Mouse (Mus musculus) thymus, postnatal 14 days (tissue): ENCODE results near the gene Best1.

Experiments used
- DNase-seq: peaks from one replicate; pipeline ENCODE4 v3.0.0; 2021

Gene Best1

GRCm38 (mm10) chr19:10022414-10023303 is 21.2 kb upstream of the Best1 start:
- no peak for DNase-seq

- no peak for DNase-seq
Measured at GRCm38 (mm10) chr19:10021981-10022380, 20.5 kb upstream of the Best1 start.

- DNase-seq, result no peak
Measured at GRCm38 (mm10) chr19:10019214-10019760, 17.9 kb upstream of the Best1 start.

- DNase-seq, result no peak
Measured at GRCm38 (mm10) chr19:10018527-10018818, 17.0 kb upstream of the Best1 start.

GRCm38 (mm10) chr19:10017637-10018526 is 16.4 kb upstream of the Best1 start:
- peak; percentile 63 for DNase-seq

GRCm38 (mm10) chr19:10016151-10016550 is 14.7 kb upstream of the Best1 start:
- no peak for DNase-seq

- no peak for DNase-seq
Measured at GRCm38 (mm10) chr19:10015442-10015841, 14.0 kb upstream of the Best1 start.

GRCm38 (mm10) chr19:10014824-10015223 is 13.4 kb upstream of the Best1 start:
- no peak for DNase-seq

- DNase-seq, result no peak
Measured at GRCm38 (mm10) chr19:10013913-10014312, 12.5 kb upstream of the Best1 start.

- DNase-seq, result no peak
Measured at GRCm38 (mm10) chr19:10013348-10013747, 11.9 kb upstream of the Best1 start.

- DNase-seq, result no peak
Measured at GRCm38 (mm10) chr19:10012827-10013278, 11.4 kb upstream of the Best1 start.

- no peak for DNase-seq
Measured at GRCm38 (mm10) chr19:10011408-10011807, 10.0 kb upstream of the Best1 start.

GRCm38 (mm10) chr19:10003696-10004095 is 2.3 kb upstream of the Best1 start:
- no peak for DNase-seq

- no peak for DNase-seq
Measured at GRCm38 (mm10) chr19:10000330-10000729, 1.1 kb downstream of the Best1 start.

GRCm38 (mm10) chr19:9998736-9999486 is 2.5 kb downstream of the Best1 start:
- DNase-seq, result no peak

- DNase-seq, result no peak
Measured at GRCm38 (mm10) chr19:9998063-9998416, 3.4 kb downstream of the Best1 start.

- no peak for DNase-seq
Measured at GRCm38 (mm10) chr19:9997204-9998062, 4.0 kb downstream of the Best1 start.

- peak; percentile 89 for DNase-seq
Measured at GRCm38 (mm10) chr19:9993036-9993656, 8.3 kb downstream of the Best1 start.

GRCm38 (mm10) chr19:9992011-9992958 is 9.1 kb downstream of the Best1 start:
- DNase-seq, result no peak

- peak; percentile 87 for DNase-seq
Measured at GRCm38 (mm10) chr19:9991304-9991703, 10.1 kb downstream of the Best1 start.
